Mouse (Mus musculus) lung, postnatal 0 days (tissue): ENCODE data around the gene Atp1b2.

Source experiments
- CTCF ChIP-seq: IDR thresholded peaks from 2 replicates; pipeline ENCODE4 v1.5.1; 2016; ENCODE audit warnings: antibody characterized with exemption, mild to moderate bottlenecking
- EP300 ChIP-seq: IDR thresholded peaks from 2 replicates; pipeline ENCODE4 v1.6.1; 2016; ENCODE audit warnings: antibody characterized with exemption, mild to moderate bottlenecking, control low read depth

- no peak for TF ChIP-seq EP300
- no peak for TF ChIP-seq CTCF
Observed at GRCm38 (mm10) chr11:69616781-69617180, 11.0 kb upstream of the Atp1b2 start.
